Mouse (Mus musculus) frontal cortex, adult (tissue): Measurements from ENCODE around the gene Mgmt.

Experiments used
- ATAC-seq: cut with Nextera tagmentation; 2 replicates; pipeline ENCODE4 v1.9.2; 2017; ENCODE audit warnings: mild to moderate bottlenecking, moderate library complexity, mixed read lengths; ENCODE audit not compliant: low TSS enrichment

The Mgmt gene

DNA sequence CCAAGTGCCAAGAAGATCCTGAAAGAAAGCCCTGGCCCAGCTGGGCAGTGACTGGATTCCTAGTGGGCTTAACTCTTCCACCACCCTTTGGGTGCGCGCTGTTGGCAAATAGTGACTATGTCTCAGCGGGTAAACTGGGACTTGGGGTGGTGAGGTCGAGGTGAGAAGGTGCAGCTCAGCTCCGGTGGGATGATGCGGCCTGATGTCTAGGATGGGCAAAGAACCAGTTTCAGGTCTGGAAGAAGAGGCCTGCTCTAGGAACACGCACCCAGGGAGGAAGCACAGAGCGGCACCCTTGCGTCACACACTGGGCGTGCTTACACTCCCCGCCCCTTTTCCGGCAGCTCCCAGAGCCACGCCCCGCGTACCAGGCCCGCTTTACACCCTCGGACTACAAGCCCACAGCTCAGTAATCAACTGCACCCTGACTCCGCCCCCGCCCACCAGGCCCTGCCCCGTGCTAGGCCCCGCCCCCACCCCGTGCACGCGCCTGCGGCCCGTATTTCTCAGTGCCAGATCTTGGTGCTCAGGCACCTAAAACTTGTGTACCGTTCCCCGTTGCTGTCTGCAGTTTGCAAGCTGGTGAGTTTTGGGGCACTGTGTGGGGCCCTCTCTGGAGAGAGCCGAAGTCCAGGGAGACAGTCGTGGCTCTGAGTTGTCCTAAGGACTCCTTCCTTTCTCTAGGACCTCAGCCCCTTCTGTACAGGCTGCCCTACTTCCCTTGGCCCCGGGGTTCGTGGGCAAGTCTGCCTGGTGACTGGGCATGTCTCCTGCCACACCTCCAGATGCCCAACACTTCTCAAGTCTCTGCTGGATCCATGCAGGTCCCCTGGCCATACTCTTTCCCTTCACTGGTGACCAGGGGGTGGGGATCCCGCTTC, at the start of gene Mgmt:
TSS of gene Mgmt (plus strand) at position 509 of the 881 bp plus-strand sequence.
- peak; percentile 97 for ATAC-seq

GRCm38 (mm10) chr7:136844835-136845234, 49.6 kb upstream of the Mgmt start:
- no peak for ATAC-seq

- no peak for ATAC-seq
Observed at GRCm38 (mm10) chr7:136845321-136845720, 49.1 kb upstream of the Mgmt start.

DNA sequence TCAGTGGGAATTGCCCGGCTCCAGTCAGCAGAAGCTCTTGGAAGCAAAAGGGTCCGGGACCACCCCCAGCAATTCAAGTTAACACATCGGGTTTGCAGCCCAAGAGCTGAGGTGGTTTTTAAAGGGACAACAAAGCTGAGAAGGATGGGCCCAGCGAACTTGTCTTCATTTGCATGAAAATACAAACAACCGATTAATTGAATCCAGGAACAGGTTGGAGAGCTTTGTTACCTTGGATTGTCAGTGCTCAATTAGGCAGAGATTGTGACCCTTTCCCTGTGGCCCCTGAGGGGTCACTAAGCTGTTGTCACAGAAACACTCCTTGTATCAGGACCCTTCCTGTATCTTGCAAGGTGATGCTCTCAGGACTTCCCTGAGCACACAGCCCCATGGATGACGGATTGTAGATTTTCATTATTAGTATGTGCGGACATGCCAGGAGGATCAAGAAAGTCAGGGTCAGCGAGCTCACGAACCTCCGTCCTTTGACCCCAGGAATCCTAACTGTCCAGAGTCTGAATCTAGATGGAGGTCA, 48.3 kb upstream of the Mgmt start:
- no peak for ATAC-seq

GRCm38 (mm10) chr7:136847601-136848000, 46.8 kb upstream of the Mgmt start:
- no peak for ATAC-seq

- no peak for ATAC-seq
Observed at GRCm38 (mm10) chr7:136848761-136849160, 45.7 kb upstream of the Mgmt start.

DNA sequence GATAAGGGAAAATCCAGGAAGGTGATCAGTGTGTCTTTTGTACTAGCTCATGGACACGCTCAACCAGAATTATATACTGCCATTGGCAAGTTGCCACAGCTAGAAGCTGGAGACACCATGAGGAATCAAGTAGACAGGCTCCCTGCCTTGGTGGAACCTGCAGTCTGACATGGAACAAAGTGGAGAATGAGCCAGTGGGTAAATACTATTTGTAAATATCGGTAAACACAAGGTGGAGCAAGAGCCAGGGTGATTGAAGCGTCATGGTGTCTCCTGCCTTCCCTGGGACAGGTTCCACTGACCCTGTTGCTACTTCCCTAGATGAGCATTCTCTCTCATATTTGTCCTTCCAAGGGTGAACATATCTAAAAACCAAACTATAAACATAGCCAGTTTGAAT, 44.6 kb upstream of the Mgmt start:
- ATAC-seq = no peak

GRCm38 (mm10) chr7:136850339-136850738, 44.1 kb upstream of the Mgmt start:
- ATAC-seq = no peak

- no peak for ATAC-seq
Observed at GRCm38 (mm10) chr7:136851946-136852345, 42.5 kb upstream of the Mgmt start.

GRCm38 (mm10) chr7:136852721-136853120, 41.7 kb upstream of the Mgmt start:
- ATAC-seq = no peak

DNA sequence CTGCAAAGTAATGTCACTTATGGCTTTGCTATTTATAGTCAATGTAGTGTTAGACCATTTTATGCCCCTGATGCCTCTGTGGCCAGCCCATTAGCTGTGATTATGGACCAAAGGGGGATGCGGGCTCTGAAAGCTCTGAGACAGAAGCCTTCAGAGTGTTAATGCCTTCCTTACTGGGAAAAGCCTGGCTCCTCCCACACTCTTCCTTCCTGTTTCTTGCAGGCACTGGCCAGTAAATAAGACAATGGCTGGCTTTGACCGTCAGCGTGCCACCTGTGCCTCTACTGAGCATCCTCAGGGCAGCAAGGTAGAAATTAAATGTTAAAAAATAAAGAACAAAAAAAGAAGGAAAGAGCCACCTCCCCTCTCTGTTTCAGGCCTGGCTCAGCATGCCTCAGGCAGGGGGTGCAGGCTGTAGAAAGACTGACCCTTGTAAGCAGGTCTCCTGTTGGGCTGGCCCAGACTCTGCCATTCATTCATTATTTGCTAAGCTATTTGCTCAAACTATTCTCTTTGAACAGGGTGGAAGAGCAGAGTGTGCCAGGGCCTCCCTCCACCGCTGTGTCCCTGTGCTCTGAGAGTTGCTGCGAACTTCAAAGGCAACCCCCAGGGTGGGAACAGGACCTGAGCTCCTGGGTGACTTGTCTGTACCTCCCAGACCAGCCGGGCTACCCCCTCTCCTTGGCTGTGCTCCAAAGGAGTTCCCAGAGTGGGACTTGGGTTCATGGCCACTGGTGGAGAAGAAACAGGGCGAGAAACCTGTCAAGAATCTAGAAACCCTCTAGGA, 29.5 kb upstream of the Mgmt start:
- ATAC-seq = no peak

- no peak for ATAC-seq
Observed at GRCm38 (mm10) chr7:136865876-136866275, 28.5 kb upstream of the Mgmt start.

- ATAC-seq = no peak
Observed at GRCm38 (mm10) chr7:136866535-136866934, 27.9 kb upstream of the Mgmt start.

GRCm38 (mm10) chr7:136871535-136871934, 22.9 kb upstream of the Mgmt start:
- ATAC-seq = peak; percentile 70; the same call in 1 of the 2 replicates

GRCm38 (mm10) chr7:136872059-136872458, 22.4 kb upstream of the Mgmt start:
- peak; percentile 100 for ATAC-seq

DNA sequence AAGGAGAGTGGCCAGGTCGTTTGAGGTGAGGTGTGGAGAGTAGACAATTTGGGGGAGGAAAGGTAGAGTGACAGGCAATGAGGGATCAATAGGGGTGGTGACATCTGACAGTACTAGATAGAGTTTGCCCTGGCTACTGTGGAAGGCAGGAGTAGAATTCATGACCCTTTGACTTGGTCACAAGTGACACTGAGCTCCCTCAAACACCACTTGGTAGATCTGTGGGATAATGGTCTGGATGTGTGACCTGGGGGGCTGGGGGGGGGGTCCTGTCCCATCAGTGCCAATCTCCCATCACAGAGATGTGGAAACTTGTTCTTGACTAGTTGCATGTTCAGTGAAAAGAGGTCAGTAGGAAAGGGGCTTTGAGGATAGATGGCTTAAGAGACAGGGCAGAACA, 20.0 kb upstream of the Mgmt start:
- no peak for ATAC-seq

DNA sequence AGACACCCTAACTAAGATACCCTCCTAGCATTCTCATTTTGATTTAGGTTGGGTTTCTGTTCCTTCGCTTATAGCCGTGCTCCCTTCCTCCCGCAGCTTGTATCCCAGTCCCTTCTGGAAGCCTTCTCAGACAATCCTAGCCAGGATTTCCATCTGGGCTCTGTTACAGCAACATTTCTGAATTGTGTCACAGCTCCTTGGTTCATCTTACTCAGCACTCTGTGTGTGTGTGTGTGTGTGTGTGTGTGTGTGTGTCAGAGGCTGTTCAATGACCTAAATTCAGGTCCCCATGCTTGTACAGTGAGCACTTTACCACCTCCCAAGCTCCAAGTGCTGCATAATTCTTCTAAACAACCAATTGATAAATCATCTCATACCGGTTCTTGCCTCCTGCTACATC, 14.0 kb upstream of the Mgmt start:
- ATAC-seq = peak; percentile 96

GRCm38 (mm10) chr7:136888161-136888560, 6.3 kb upstream of the Mgmt start:
- no peak for ATAC-seq

GRCm38 (mm10) chr7:136895356-136895755, 942 bp downstream of the Mgmt start:
- ATAC-seq = no peak

DNA sequence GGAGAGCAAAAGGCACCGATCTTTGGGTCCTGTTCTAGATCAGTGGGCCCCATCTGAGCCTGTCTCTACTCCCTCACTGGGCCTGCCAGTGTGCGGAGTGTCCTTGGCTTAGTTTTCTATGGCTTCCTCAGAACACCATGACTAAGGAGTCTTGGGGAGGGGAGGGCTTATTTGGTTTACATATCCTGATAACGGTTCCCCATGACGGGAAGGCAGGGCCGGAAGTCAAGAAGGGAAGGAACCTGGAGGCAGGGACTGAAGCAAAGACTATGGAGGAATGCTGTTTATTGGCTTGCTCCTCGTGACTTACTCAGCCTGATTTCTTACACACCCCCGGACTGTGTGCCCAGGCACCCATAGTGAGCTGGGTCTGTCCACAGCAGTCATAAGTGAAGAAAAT, 1.4 kb downstream of the Mgmt start:
- ATAC-seq = no peak

DNA sequence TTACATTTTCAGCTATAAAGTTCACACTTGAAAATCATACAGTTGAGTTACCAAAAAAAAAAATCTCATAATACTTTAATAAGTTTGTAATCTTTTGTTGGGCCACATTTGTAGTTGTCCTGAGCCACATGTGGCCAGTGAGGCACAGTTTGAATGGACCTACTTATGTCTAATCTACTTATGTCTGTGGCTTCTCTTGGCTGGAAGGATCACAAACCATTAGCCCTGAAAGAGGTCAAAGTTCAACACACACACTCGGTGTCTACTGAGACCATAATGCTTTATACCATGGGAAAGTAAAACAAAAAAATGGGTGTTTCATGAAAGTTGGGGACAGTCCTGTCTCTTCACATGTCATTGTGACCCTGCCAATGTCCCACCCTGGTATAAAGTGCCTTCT, 3.1 kb downstream of the Mgmt start:
- ATAC-seq = no peak

DNA sequence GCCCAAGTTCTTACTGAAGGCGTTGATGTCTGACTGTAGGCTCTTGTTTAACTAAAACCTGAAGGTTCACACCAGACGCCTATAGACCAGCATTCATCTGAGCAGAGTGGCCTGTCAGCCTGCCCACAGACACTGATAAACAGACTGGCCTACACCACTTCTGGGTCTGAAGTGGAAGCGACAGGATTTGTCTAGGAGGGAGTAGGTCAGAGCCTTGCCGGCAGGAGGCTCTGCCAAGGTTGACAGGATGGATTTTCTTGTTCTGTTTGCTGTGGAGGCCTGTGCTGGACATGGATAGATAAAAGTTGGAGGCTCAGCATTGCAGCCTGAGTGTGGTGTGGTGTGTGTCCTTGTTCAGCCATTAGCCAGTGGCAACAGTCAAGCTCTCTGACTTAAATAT, 3.6 kb downstream of the Mgmt start:
- no peak for ATAC-seq
